Mouse (Mus musculus) bone marrow, adult 2 months (tissue): ENCODE data around the gene Dtx1.

Experiments
- CTCF ChIP-seq: fragments of 200-500 bp; IDR thresholded peaks from 2 replicates; pipeline ENCODE4 v1.5.1; 2011; ENCODE audit warnings: low read length, control low read depth; ENCODE audit not compliant: control insufficient read depth, insufficient read depth
- POLR2A ChIP-seq: fragments of 200-500 bp; IDR thresholded peaks from 2 replicates; pipeline ENCODE4 v1.6.1; 2011; ENCODE audit warnings: low read depth, mild to moderate bottlenecking, control low read depth, low read length, borderline replicate concordance; ENCODE audit not compliant: control insufficient read depth

DNA sequence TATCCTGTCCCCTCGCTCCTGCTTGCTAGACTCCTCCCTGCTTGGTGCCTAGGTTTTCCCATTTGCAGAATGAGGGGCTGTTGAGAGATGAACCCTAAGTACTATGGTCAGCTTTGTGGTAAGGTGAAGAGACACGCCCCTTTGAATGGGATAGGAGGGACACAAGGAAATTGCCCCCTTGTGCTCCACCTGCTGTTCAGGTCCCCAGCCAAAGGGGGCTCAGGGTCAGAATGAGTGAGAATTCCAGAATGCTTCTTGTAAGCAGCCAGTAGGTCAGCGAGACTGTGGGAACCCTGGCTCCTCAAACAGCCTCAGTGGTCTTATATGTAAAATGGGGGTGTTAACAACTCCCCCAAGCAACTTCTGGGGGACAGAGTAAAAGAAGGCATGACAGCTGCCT lies 13.5 kb downstream of the Dtx1 start:
- TF ChIP-seq POLR2A (no peak), CTCF (no peak)
